Mouse (Mus musculus): ENCODE measurements around the gene Gm20388.

Gene Gm20388

GRCm38 (mm10) chr8:120679629-120680387, 769.2 kb downstream of the Gm20388 start:
- DNase-seq (ENCODE audit: extremely low spot score): no peak

- peak; percentile 42 for DNase-seq (ENCODE audit: extremely low spot score)
Observed at GRCm38 (mm10) chr8:120680405-120680804, 769.8 kb downstream of the Gm20388 start.

GRCm38 (mm10) chr8:120681113-120681512, 770.5 kb downstream of the Gm20388 start:
- DNase-seq (ENCODE audit: extremely low spot score): no peak

- DNase-seq (ENCODE audit: extremely low spot score): peak; percentile 68
Observed at GRCm38 (mm10) chr8:120683602-120684001, 773.0 kb downstream of the Gm20388 start.

GRCm38 (mm10) chr8:120684082-120684481, 773.4 kb downstream of the Gm20388 start:
- DNase-seq (ENCODE audit: extremely low spot score): no peak

DNA sequence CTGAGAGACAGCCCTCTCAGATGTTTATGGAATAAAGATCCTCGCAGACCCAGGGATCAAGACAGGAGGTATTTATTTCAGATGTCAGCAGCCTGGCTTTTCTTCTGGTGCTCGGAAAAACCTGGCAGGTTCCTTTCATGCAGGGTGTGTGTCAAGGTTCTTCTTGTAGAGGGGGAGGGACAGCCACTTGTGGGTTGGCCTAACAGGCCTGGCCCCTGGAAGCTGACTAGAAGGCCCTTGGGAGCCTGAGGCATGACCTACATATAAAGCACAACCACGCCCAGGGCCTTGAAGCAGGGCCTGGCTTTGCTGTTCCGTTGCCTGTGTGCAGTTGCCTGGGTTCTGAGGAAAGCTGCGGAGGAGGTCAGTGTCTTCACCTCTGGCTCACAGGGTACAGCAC, 774.5 kb downstream of the Gm20388 start:
- no peak for DNase-seq (ENCODE audit: extremely low spot score)

- no peak for DNase-seq (ENCODE audit: extremely low spot score)
Observed at GRCm38 (mm10) chr8:120685591-120685990, 775.0 kb downstream of the Gm20388 start.

GRCm38 (mm10) chr8:120686051-120686450, 775.4 kb downstream of the Gm20388 start:
- no peak for DNase-seq (ENCODE audit: extremely low spot score)

GRCm38 (mm10) chr8:120686576-120686975, 775.9 kb downstream of the Gm20388 start:
- no peak for DNase-seq (ENCODE audit: extremely low spot score)

DNA sequence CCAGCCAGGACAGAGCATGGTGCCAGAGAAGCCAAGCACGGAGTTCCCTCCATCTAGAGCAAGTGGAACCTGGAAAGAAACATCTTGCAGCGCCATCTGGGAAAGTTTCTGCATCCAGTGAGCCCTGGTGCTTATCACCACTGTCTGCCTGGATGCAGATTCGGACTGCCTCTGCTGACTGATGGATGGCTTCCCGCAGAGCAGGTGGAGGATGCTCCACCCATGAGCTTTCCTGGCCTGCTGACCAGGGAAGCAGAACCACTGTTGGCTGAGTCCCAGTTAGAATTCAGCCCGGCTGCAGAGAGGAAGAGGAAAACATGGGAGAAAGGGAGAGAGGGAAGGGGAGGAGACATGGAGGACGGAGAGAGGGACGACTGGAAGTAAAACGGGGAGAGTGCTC, 777.1 kb downstream of the Gm20388 start:
- DNase-seq (ENCODE audit: extremely low spot score): no peak

DNA sequence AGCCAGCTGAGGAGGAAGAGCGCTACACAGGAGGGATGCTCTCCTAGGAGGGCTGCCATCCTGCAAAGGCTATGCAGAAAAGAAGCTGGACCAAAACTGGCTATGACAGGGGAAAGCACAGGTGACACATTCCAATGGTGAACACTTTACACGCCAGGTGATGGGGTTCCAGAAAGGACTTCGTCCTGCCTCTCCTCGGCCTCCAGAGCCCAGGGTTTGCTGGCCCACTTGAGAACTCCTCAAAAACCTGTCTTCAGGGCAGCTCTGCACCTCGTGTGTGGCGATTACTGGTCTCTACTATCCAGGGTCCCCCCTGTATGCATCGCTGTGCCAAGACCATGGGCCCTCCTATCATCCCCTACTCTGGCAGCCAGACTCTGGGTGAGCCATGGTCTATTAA, 777.9 kb downstream of the Gm20388 start:
- DNase-seq (ENCODE audit: extremely low spot score): no peak

DNA sequence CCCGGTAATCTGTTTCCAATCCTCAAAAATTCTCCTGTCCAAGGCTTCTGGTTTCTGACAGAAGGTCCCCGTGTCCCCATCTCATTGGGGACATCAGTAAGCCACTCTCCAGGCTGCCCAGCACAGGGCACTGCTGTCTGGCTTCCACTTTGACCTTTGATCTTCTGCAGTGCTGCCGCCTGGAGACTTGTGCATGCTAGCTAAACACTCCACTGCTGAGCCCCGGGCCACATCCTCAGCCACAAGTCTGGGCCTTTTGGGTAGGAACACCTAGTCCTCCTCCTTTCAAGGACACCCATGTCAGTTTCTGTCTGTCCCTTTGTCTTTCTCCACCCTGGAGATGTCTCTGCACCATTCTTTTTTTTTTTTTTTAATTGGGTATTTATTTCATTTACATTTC, 782.3 kb downstream of the Gm20388 start:
- no peak for DNase-seq (ENCODE audit: extremely low spot score)

DNA sequence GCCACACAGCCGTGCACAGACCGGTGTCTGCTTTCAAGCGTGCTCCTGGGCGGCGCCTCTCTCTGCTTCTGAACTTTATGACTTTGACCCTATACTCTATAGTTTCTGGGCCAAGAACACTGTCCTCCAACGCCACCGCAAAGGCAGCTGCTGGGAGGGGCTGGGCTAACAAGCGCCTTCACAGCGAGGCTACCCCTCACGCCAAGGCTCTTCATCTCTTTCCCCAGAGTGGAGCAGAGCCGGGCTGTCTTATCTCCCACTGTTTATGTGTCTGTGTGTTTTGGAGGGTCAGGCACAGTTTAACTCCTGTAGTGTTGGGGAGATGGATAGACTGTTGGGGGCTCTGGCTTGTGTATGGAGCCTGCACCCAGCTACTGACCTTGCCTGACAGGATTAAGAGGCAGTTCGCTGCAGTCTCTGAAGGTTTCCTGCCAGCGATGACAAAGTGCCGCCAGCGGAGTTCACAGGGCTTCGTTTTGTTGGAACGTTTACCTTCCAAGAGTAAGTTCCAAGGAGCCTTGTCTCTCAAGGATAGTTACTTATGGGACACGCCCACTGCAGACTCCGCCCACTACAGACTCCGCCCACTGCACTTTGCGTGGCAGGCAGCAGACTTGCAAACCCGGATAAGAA, 783.3 kb downstream of the Gm20388 start:
- DNase-seq (ENCODE audit: extremely low spot score): peak; percentile 45

DNA sequence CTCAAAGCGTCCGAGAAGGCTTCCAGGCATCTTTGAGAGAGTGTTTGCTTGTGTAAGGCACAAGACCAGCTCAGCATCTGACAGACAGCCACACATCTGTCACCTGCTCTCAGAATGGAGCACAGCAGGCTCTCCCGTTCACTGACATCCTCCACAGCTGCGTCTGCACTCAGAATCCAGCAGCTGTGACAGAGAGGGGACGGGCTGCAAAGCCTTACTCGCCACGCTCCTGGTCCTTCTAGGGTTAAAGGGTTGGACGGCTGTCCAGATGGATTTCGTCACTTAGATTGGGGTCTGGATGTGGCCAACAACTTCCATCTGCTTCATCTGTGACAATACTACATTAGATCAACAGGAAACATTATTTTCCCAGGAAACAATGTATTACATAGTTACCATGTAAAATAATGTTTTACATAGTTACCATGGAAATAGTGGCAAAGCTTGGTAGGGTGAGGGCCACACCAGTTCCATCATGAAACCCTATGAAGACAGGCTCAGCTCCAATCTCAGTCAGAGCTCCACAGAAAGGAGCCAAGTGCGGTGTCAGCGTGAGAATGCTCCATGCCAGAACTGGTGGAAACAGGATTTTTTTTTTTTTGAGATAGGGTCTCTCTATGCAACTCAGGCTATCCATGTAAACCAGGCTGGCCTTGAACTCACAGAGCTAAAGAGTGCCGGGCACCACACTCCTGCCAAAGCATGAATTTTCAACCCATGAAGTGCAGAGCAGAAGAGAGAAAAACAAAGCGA, 785.9 kb downstream of the Gm20388 start:
- DNase-seq (ENCODE audit: extremely low spot score): no peak

DNA sequence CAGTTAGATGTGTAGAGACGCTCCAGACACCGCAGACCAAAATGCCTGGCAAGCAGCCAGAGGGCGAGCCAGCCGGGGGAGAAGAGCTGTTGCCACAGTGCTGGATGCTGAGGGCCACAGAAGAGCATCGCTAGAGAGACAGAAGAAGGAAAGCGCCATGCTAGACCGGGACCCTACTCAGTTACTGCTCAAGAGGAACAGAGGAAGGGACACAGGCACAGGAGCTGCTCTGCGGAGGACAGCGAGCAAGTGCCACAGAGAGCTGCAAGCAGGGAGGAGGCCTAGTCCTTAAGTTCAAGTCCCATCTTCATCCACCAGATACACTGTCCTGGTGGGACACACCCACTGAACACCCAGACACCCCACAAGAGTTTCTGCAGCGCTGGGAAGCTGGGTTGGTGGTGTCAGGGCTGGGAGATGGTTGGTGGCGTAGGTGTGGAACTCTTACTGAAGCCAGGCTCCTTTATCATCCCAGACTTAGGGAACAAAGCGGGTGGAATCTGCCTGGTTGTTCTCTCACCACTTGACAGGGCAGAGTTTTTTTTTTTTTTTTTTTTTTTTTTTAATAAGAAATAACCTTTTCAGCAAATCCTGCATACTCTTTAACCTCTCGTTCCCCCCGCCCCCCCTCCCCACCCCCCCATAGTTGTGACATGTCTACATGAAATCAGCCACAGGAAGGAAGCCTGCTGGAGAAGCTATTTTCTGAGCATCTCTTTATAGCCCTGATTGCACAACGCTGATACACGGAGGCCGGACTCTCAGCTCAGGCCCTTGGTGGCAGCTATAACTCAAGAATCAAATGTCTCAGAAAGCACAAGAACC, 786.7 kb downstream of the Gm20388 start:
- DNase-seq (ENCODE audit: extremely low spot score): no peak

GRCm38 (mm10) chr8:120697979-120698272, 787.3 kb downstream of the Gm20388 start:
- no peak for DNase-seq (ENCODE audit: extremely low spot score)

DNA sequence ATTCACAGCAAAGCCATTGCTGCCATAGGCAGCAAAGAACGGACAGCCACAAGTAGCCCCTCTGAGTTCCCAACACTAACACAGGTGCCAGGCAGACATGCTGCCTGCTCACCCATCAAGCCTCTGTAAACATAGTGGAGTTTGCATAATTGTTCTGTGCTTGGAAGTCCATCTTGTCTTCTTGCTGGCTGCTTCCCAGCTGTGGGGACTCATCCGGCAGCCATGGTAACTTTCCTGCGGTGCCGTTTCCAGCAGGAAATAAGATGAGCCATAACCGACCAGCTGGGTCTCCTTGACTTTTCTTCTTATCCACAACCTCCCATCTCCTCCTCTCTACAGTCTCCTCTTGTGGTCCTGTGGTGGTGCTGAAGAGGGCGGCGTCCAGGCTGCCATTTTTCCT, 787.8 kb downstream of the Gm20388 start:
- DNase-seq (ENCODE audit: extremely low spot score): no peak

DNA sequence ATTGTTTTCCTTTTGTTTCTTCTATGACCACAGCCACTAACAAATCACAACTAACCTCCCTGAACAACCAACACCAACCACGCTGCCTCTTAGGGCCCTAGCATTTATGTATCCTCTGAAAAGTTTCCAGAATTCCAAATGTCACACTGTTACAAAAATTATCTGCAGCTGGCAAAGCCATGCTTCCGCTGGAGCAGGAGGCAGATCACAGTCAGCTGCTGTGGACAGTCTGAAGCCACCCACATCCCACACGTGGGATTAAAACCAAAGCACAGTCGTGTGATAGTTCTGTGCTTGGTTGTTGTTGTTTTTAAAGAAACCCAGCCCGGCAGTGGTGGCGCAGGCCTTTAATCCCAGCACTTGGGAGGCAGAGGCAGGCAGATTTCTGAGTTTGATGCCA, 788.4 kb downstream of the Gm20388 start:
- no peak for DNase-seq (ENCODE audit: extremely low spot score)

DNA sequence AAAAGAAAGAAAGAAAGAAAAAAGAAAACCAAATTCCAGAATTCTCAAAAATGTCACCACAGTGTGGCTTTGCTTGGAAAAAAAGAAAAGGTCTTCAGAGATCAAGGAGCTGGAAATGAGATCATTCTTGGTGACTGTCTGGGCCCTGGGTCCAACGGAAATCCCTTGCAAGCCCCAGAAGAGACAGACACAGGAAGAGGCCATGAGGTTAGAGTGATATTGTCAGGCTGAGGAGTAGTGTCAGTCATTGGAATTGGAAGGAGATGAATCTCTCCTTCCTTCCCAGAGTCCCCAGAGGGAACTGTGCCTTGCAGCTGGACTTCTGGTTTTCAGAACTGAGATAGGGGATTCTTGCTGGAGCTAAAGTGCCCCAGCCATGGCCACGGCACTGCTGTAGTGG, 788.9 kb downstream of the Gm20388 start:
- DNase-seq (ENCODE audit: extremely low spot score): no peak

- DNase-seq (ENCODE audit: extremely low spot score): no peak
Observed at GRCm38 (mm10) chr8:120700053-120700452, 789.4 kb downstream of the Gm20388 start.

DNA sequence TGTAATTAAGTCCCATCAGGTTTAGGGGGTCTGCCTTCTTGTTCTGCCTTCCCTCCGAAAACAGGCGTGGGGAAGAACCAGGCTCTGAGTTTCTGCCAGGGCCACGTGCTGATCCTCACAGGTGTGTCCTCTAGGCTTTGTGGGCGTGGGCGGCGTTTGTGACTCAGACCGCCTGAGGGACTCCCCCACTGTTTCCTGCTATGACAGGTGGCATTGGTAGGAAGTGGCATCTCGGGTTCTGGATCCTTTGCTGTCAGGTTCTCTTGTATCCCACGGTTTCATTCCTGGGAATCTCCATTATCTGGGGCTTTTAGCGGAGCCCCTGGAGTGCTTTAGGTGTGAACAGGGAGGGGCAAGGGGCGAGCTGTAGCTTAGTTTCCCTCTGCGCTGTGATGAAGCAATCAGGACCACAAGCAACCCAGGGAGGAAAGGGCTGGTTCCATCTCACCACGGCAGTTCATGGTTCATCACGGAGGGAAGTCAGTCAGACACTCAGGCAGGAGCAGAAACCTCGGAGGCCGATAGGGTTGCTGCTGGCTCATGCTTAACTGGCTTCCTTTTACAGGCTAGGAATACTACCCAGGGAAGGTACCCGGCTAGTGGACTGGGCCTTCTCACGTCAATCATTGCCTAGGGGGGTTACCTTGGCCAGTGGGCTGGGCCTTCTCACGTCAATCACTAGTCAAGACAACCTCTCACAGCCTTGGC, 791.3 kb downstream of the Gm20388 start:
- no peak for DNase-seq (ENCODE audit: extremely low spot score)

DNA sequence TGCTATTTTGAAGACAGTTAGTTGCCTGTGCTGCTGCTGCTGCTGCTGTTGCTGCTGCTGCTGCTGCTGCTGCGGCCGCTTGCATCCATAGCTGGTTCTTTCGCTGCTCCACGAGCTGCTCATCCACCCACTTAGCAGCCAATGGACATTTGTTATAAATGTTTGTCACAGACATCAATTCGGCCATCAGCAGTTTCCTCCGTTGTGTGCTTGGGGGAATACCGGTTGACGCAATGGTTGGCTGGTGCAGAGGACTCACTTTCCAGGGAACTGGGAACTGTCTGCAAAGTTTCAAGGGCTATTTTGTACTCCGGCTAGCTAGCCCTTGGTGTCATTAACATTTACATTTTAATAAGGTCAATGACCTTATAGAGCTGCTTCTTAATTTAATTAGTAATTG, 793.6 kb downstream of the Gm20388 start:
- DNase-seq (ENCODE audit: extremely low spot score): no peak

All from embryo, embryonic 9.5 days (tissue).